Mouse (Mus musculus) myocyte (in vitro differentiated cells): ENCODE data around the gene Ptger4. TPM values are rescaled to one million over a fixed set of nuclear protein-coding genes. Genes with fewer than 3 reads are reported as not detected.
A peak's percentile ranks its signal among the peaks of the same experiment; 100 is the strongest.

Experiments used
- H3K27me3 ChIP-seq: one replicate; pipeline ENCODE4 v1.6.1; 2011; ENCODE audit not compliant: control insufficient read depth, insufficient read depth, insufficient read length
- H3K36me3 ChIP-seq: one replicate; pipeline ENCODE4 v1.6.1; 2011; ENCODE audit not compliant: control insufficient read depth, insufficient read depth
- H3K4me2 ChIP-seq: one replicate; pipeline ENCODE4 v1.6.1; 2011; ENCODE audit warnings: low read depth, control low read depth
- H3K4me3 ChIP-seq: one replicate; pipeline ENCODE4 v1.5.1; 2011; ENCODE audit warnings: mild to moderate bottlenecking, control low read depth, moderate library complexity
- H3K79me2 ChIP-seq: one replicate; pipeline ENCODE4 v1.6.1; 2011; ENCODE audit not compliant: control insufficient read depth, insufficient read depth
- H3ac ChIP-seq: one replicate; pipeline ENCODE4 v1.6.1; 2011; ENCODE audit not compliant: control insufficient read depth, insufficient read length
- CEBPB ChIP-seq: IDR thresholded peaks from 2 replicates; pipeline ENCODE4 v1.6.1; 2011; ENCODE audit warnings: mild to moderate bottlenecking, moderate library complexity; ENCODE audit not compliant: poor library complexity, insufficient read depth, severe bottlenecking
- E2F4 ChIP-seq: IDR thresholded peaks from one replicate; pipeline ENCODE4 v1.6.1; 2011; ENCODE audit warnings: mild to moderate bottlenecking, control low read depth, moderate library complexity; ENCODE audit not compliant: insufficient read depth
- MAX ChIP-seq: IDR thresholded peaks from one replicate; pipeline ENCODE4 v1.6.1; 2011; ENCODE audit warnings: low read depth, mild to moderate bottlenecking, control low read depth
- MYOD1 ChIP-seq, 3 experiments: IDR thresholded peaks; one replicate each; pipeline ENCODE4 v1.6.1; 2011; ENCODE audit warnings: control low read depth in 2 of 3, low read depth in 2 of 3, mild to moderate bottlenecking in 2 of 3, moderate library complexity in 1 of 3; ENCODE audit not compliant: insufficient read length in 2 of 3, control insufficient read depth in 1 of 3
- MYOG ChIP-seq, 3 experiments: IDR thresholded peaks; one replicate each; pipeline ENCODE4 v1.6.1; 2011; ENCODE audit warnings: control low read depth in 2 of 3, low read depth in 2 of 3, mild to moderate bottlenecking in 2 of 3; ENCODE audit not compliant: insufficient read length in 2 of 3, control insufficient read depth in 1 of 3, insufficient read depth in 1 of 3
- POLR2A ChIP-seq: IDR thresholded peaks from one replicate; pipeline ENCODE4 v1.6.1; 2011; ENCODE audit warnings: low read depth, mild to moderate bottlenecking, control low read depth, moderate library complexity; ENCODE audit not compliant: insufficient read length
- POLR2AphosphoS2 ChIP-seq: IDR thresholded peaks from one replicate; pipeline ENCODE4 v1.6.1; 2011; ENCODE audit warnings: low read depth, control low read depth; ENCODE audit not compliant: insufficient read length
- REST ChIP-seq: IDR thresholded peaks from one replicate; pipeline ENCODE4 v1.6.1; 2011; ENCODE audit warnings: mild to moderate bottlenecking, control low read depth, moderate library complexity; ENCODE audit not compliant: insufficient read depth, insufficient read length
- SRF ChIP-seq: IDR thresholded peaks from one replicate; pipeline ENCODE4 v1.6.1; 2011; ENCODE audit warnings: low read depth; ENCODE audit not compliant: control insufficient read depth, insufficient read length
- TCF12 ChIP-seq: IDR thresholded peaks from one replicate; pipeline ENCODE4 v1.6.1; 2011; ENCODE audit warnings: mild to moderate bottlenecking, control low read depth; ENCODE audit not compliant: poor library complexity, insufficient read depth, severe bottlenecking
- TCF3 ChIP-seq: IDR thresholded peaks from one replicate; pipeline ENCODE4 v1.6.1; 2011; ENCODE audit warnings: low read depth, control low read depth; ENCODE audit not compliant: insufficient read length
- USF1 ChIP-seq: IDR thresholded peaks from one replicate; pipeline ENCODE4 v1.6.1; 2011; ENCODE audit warnings: low read depth, mild to moderate bottlenecking, control low read depth, moderate library complexity
- polyA plus RNA-seq: library from polyadenylated mRNA; unstranded; fragments of >200 nt; fragmentation: generic; extraction: Trizol; gene quantifications from one replicate; pipeline ENCODE4 v1.2.1, GENCODE M21; 2012; ENCODE audit warnings: missing spikeins

The Ptger4 gene
- polyA plus RNA-seq, 1 experiment, result 0.95 TPM

- Histone ChIP-seq H3K4me3 (peak overlapping the region; percentile 51), H3K79me2 (peaks cover 38% of the 10 kb centered on the region), H3ac (peak overlapping the region; percentile 8), H3K27me3 (no peaks in the 10 kb centered on the region), H3K4me2 (peak overlapping the region; percentile 100), H3K36me3 (no peaks in the 10 kb centered on the region)
- TF ChIP-seq TCF12 (no peak), MAX (no peak), POLR2AphosphoS2 (no peak), SRF (no peak), POLR2A (no peak), CEBPB (no peak), USF1 (no peak), MYOG (IDR thresholded peaks at IDR 0.05; ENCODE audit: control insufficient read depth in 1 of 3, insufficient read depth in 1 of 3, insufficient read length in 2 of 3, low read depth in 2 of 3) (no peak), MYOD1 (IDR thresholded peaks at IDR 0.05; ENCODE audit: control insufficient read depth in 1 of 3, insufficient read length in 2 of 3, low read depth in 2 of 3) (no peak)
Observed at GRCm38 (mm10) chr15:5241304-5242201, 2.4 kb downstream of the Ptger4 start.

- Histone ChIP-seq H3K27me3 (no peaks in the 10 kb centered on the region), H3K79me2 (peaks cover 38% of the 10 kb centered on the region), H3K4me3 (peak overlapping the region; percentile 51), H3K36me3 (no peaks in the 10 kb centered on the region), H3ac (no peak overlapping the region), H3K4me2 (peak overlapping the region; percentile 100)
- TF ChIP-seq E2F4, result no peak
- no peak for TF ChIP-seq POLR2AphosphoS2
- no peak for TF ChIP-seq TCF3
- no peak for TF ChIP-seq SRF
- no peak for TF ChIP-seq MAX
- TF ChIP-seq USF1, result no peak
- TF ChIP-seq TCF12, result no peak
- no peak for TF ChIP-seq MYOD1 (IDR thresholded peaks at IDR 0.05; ENCODE audit: control insufficient read depth in 1 of 3, insufficient read length in 2 of 3, low read depth in 2 of 3)
- no peak for TF ChIP-seq REST
- TF ChIP-seq POLR2A, result no peak
- no peak for TF ChIP-seq MYOG (IDR thresholded peaks at IDR 0.05; ENCODE audit: control insufficient read depth in 1 of 3, insufficient read depth in 1 of 3, insufficient read length in 2 of 3, low read depth in 2 of 3)
- TF ChIP-seq CEBPB, result no peak
Observed at GRCm38 (mm10) chr15:5240360-5240759, 3.6 kb downstream of the Ptger4 start.

GRCm38 (mm10) chr15:5239901-5240300 lies 4.1 kb downstream of the Ptger4 start:
- H3K27me3 ChIP-seq, result no peaks in the 10 kb centered on the region
- no peak for TF ChIP-seq TCF12
- TF ChIP-seq MAX, result no peak
- TF ChIP-seq E2F4, result no peak
- no peak for TF ChIP-seq POLR2A
- TF ChIP-seq REST, result no peak
- TF ChIP-seq CEBPB, result no peak
- TF ChIP-seq MYOG (IDR thresholded peaks at IDR 0.05; ENCODE audit: control insufficient read depth in 1 of 3, insufficient read depth in 1 of 3, insufficient read length in 2 of 3, low read depth in 2 of 3), result no peak
- no peak for TF ChIP-seq USF1
- no peak for TF ChIP-seq POLR2AphosphoS2
- no peak for TF ChIP-seq TCF3
- TF ChIP-seq MYOD1 (IDR thresholded peaks at IDR 0.05; ENCODE audit: control insufficient read depth in 1 of 3, insufficient read length in 2 of 3, low read depth in 2 of 3), result no peak
- no peak for TF ChIP-seq SRF
- peak overlapping the region; percentile 100 for H3K4me2 ChIP-seq
- H3K36me3 ChIP-seq, result no peaks in the 10 kb centered on the region
- H3K79me2 ChIP-seq, result peaks cover 38% of the 10 kb centered on the region
- H3K4me3 ChIP-seq, result peak overlapping the region; percentile 51
- H3ac ChIP-seq, result no peak overlapping the region

GRCm38 (mm10) chr15:5239361-5239760 lies 4.6 kb downstream of the Ptger4 start:
- Histone ChIP-seq H3ac (no peak overlapping the region), H3K4me2 (peak overlapping the region; percentile 100), H3K79me2 (peaks cover 38% of the 10 kb centered on the region), H3K27me3 (no peaks in the 10 kb centered on the region), H3K4me3 (no peak overlapping the region), H3K36me3 (no peaks in the 10 kb centered on the region)
- TF ChIP-seq POLR2AphosphoS2 (no peak), TCF3 (no peak), MAX (no peak), POLR2A (no peak), CEBPB (no peak), E2F4 (no peak), MYOD1 (IDR thresholded peaks at IDR 0.05; ENCODE audit: control insufficient read depth in 1 of 3, insufficient read length in 2 of 3, low read depth in 2 of 3) (no peak), USF1 (no peak), SRF (no peak), MYOG (IDR thresholded peaks at IDR 0.05; ENCODE audit: control insufficient read depth in 1 of 3, insufficient read depth in 1 of 3, insufficient read length in 2 of 3, low read depth in 2 of 3) (no peak), TCF12 (no peak), REST (no peak)
